Mouse (Mus musculus): ENCODE measurements around the gene Gm20532.

The Gm20532 gene

GRCm38 (mm10) chr2:26586294-26587043, at the start of gene Gm20532:
Gene Gm20532, plus strand, starts transcription at chr2:26586639.
- DNase-seq (ENCODE audit: low read depth, low spot score), result peak; percentile 57

- DNase-seq (ENCODE audit: low read depth, low spot score), result no peak
These were observed 46.9 kb upstream of the Gm20532 start for GRCm38 (mm10) chr2:26539516-26539915.

GRCm38 (mm10) chr2:26540721-26541120, 45.7 kb upstream of the Gm20532 start:
- no peak for DNase-seq (ENCODE audit: low read depth, low spot score)

- DNase-seq (ENCODE audit: low read depth, low spot score), result no peak
These were observed 45.1 kb upstream of the Gm20532 start for GRCm38 (mm10) chr2:26541258-26541910.

- no peak for DNase-seq (ENCODE audit: low read depth, low spot score)
These were observed 43.3 kb upstream of the Gm20532 start for GRCm38 (mm10) chr2:26543155-26543554.

- no peak for DNase-seq (ENCODE audit: low read depth, low spot score)
These were observed 42.7 kb upstream of the Gm20532 start for GRCm38 (mm10) chr2:26543768-26544167.

- DNase-seq (ENCODE audit: low read depth, low spot score), result no peak
These were observed 42.2 kb upstream of the Gm20532 start for GRCm38 (mm10) chr2:26544265-26544664.

GRCm38 (mm10) chr2:26547481-26547880, 39.0 kb upstream of the Gm20532 start:
- peak; percentile 74 for DNase-seq (ENCODE audit: low read depth, low spot score)

- no peak for DNase-seq (ENCODE audit: low read depth, low spot score)
These were observed 36.6 kb upstream of the Gm20532 start for GRCm38 (mm10) chr2:26549801-26550200.

GRCm38 (mm10) chr2:26550205-26550604, 36.2 kb upstream of the Gm20532 start:
- DNase-seq (ENCODE audit: low read depth, low spot score), result no peak

GRCm38 (mm10) chr2:26550777-26551176, 35.7 kb upstream of the Gm20532 start:
- DNase-seq (ENCODE audit: low read depth, low spot score), result no peak

GRCm38 (mm10) chr2:26551446-26551845, 35.0 kb upstream of the Gm20532 start:
- DNase-seq (ENCODE audit: low read depth, low spot score), result no peak

GRCm38 (mm10) chr2:26552066-26552465, 34.4 kb upstream of the Gm20532 start:
- DNase-seq (ENCODE audit: low read depth, low spot score), result no peak

- no peak for DNase-seq (ENCODE audit: low read depth, low spot score)
These were observed 32.5 kb upstream of the Gm20532 start for GRCm38 (mm10) chr2:26553904-26554303.

GRCm38 (mm10) chr2:26555076-26555475, 31.4 kb upstream of the Gm20532 start:
- DNase-seq (ENCODE audit: low read depth, low spot score), result peak; percentile 69

GRCm38 (mm10) chr2:26556535-26556993, 29.9 kb upstream of the Gm20532 start:
- DNase-seq (ENCODE audit: low read depth, low spot score), result no peak

GRCm38 (mm10) chr2:26560506-26560905, 25.9 kb upstream of the Gm20532 start:
- no peak for DNase-seq (ENCODE audit: low read depth, low spot score)

GRCm38 (mm10) chr2:26561351-26562016, 25.0 kb upstream of the Gm20532 start:
- DNase-seq (ENCODE audit: low read depth, low spot score), result peak; percentile 79

GRCm38 (mm10) chr2:26566221-26566620, 20.2 kb upstream of the Gm20532 start:
- DNase-seq (ENCODE audit: low read depth, low spot score), result peak; percentile 60

- peak; percentile 44 for DNase-seq (ENCODE audit: low read depth, low spot score)
These were observed 16.4 kb upstream of the Gm20532 start for GRCm38 (mm10) chr2:26570034-26570433.

- no peak for DNase-seq (ENCODE audit: low read depth, low spot score)
These were observed 15.0 kb upstream of the Gm20532 start for GRCm38 (mm10) chr2:26571400-26571799.

GRCm38 (mm10) chr2:26571826-26572225, 14.6 kb upstream of the Gm20532 start:
- no peak for DNase-seq (ENCODE audit: low read depth, low spot score)

All from brain, adult 2 months (tissue).